Comparison of ENCODE assay signal across 8 mouse cellular contexts in genomic region chr2:27915726-27916125, GRCm38 (mm10). TPM values are rescaled to one million over a fixed set of nuclear protein-coding genes. Genes with fewer than 3 reads are reported as not detected.
A peak's percentile ranks its signal among the peaks of the same experiment; 100 is the strongest.
DNase-seq lines count a peak whose midpoint lies in the region; ATAC-seq lines count a peak whose summit lies in the region.

No protein-coding gene starts in this region.

- H3K4me3 ChIP-seq in limb, embryonic 11.5 days (ENCODE audit: low read depth, low read length) = no peak overlapping the region
- H3K4me3 ChIP-seq in limb, embryonic 10.5 days = no peak overlapping the region
- no peak overlapping the region for H3K4me3 ChIP-seq in embryonic facial prominence, embryonic 13.5 days
- H3K4me3 ChIP-seq in stomach, embryonic 16.5 days (replicated peaks; ENCODE audit: low read length) = no peak overlapping the region

- no peak overlapping the region for H3K27ac ChIP-seq in limb, embryonic 11.5 days (replicated peaks; ENCODE audit: low read depth, low read length)
- no peak overlapping the region for H3K27ac ChIP-seq in limb, embryonic 10.5 days
- H3K27ac ChIP-seq in embryonic facial prominence, embryonic 13.5 days = no peak overlapping the region
- H3K27ac ChIP-seq in stomach, embryonic 16.5 days (ENCODE audit: low read length) = no peak overlapping the region

- H3K27me3 ChIP-seq in limb, embryonic 11.5 days (ENCODE audit: control insufficient read depth, insufficient read depth, low read length) = no peaks in the 10 kb centered on the region
- no peaks in the 10 kb centered on the region for H3K27me3 ChIP-seq in limb, embryonic 10.5 days (ENCODE audit: low read depth, poor library complexity, severe bottlenecking)
- H3K27me3 ChIP-seq in embryonic facial prominence, embryonic 13.5 days = no peaks in the 10 kb centered on the region
- H3K27me3 ChIP-seq in stomach, embryonic 16.5 days (ENCODE audit: control insufficient read depth, insufficient read depth, low read length) = no peaks in the 10 kb centered on the region

- intact Hi-C loops in left cerebral cortex, postnatal 10 days (cut with DNase I) = no loop called here

- H3K4me2 ChIP-seq in limb, embryonic 11.5 days (ENCODE audit: low read depth, severe bottlenecking) = no peak overlapping the region
- no peak overlapping the region for H3K4me2 ChIP-seq in embryonic facial prominence, embryonic 13.5 days
- H3K4me2 ChIP-seq in stomach, embryonic 16.5 days (ENCODE audit: low read depth, low read length) = no peak overlapping the region

- no peak overlapping the region for H3K9ac ChIP-seq in limb, embryonic 11.5 days (ENCODE audit: low read length)
- H3K9ac ChIP-seq in embryonic facial prominence, embryonic 13.5 days = 0 out of 2 replicates have a peak overlapping the region, but pooled peaks have one; percentile 3
- no peak overlapping the region for H3K9ac ChIP-seq in stomach, embryonic 16.5 days (ENCODE audit: low read length)

- WGBS in limb, embryonic 11.5 days = 63% methylated on average over 4 of the region's 4 CpGs
- 69% methylated on average over 4 of the region's 4 CpGs for WGBS in limb, embryonic 10.5 days
- WGBS in embryonic facial prominence, embryonic 13.5 days = 79% methylated on average over 4 of the region's 4 CpGs
- 58% methylated on average over 4 of the region's 4 CpGs for WGBS in stomach, embryonic 16.5 days

- DNase-seq in adrenal gland, adult 2 months = peak; percentile 59
- DNase-seq in adrenal gland, postnatal 4 days (ENCODE audit: low spot score in 2 of 2) = no peak
- DNase-seq in limb, embryonic 11.5 days (ENCODE audit: low spot score) = peak; percentile 44
- no peak for DNase-seq in limb, embryonic 10.5 days (ENCODE audit: low spot score)
- no peak for DNase-seq in left cerebral cortex, postnatal 10 days (ENCODE audit: extremely low spot score in 1 of 2, low spot score in 2 of 2)
- no peak for DNase-seq in spleen, postnatal 4 days (ENCODE audit: low spot score in 2 of 2)

- no peaks in the 10 kb centered on the region for H3K4me1 ChIP-seq in limb, embryonic 11.5 days (ENCODE audit: control insufficient read depth, insufficient read depth, low read length)
- H3K4me1 ChIP-seq in limb, embryonic 10.5 days = peaks cover 10% of the 10 kb centered on the region
- H3K4me1 ChIP-seq in embryonic facial prominence, embryonic 13.5 days = peaks cover 21% of the 10 kb centered on the region
- peaks cover 5% of the 10 kb centered on the region; the same call in 1 of the 2 replicates for H3K4me1 ChIP-seq in stomach, embryonic 16.5 days (ENCODE audit: control insufficient read depth, insufficient read depth, low read length)

- no peaks in the 10 kb centered on the region for H3K9me3 ChIP-seq in limb, embryonic 11.5 days (ENCODE audit: control insufficient read depth, low read length)
- H3K9me3 ChIP-seq in limb, embryonic 10.5 days (replicated peaks) = no peaks in the 10 kb centered on the region
- no peaks in the 10 kb centered on the region for H3K9me3 ChIP-seq in embryonic facial prominence, embryonic 13.5 days
- no peaks in the 10 kb centered on the region for H3K9me3 ChIP-seq in stomach, embryonic 16.5 days (replicated peaks; ENCODE audit: control insufficient read depth, low read length)

- no peak for ATAC-seq in limb, embryonic 11.5 days (ENCODE audit: insufficient number of reproducible peaks, low FRiP score, low TSS enrichment, low read depth)
- ATAC-seq in embryonic facial prominence, embryonic 13.5 days (ENCODE audit: insufficient number of reproducible peaks, insufficient read depth, low FRiP score, low TSS enrichment, low read depth) = no peak
- peak; percentile 11; the same call in 1 of the 2 replicates for ATAC-seq in stomach, embryonic 16.5 days (ENCODE audit: insufficient read depth, low FRiP score)

- peaks cover 2% of the 10 kb centered on the region; the same call in 1 of the 2 replicates for H3K36me3 ChIP-seq in limb, embryonic 11.5 days (ENCODE audit: control insufficient read depth, insufficient read depth, low read length)
- no peaks in the 10 kb centered on the region for H3K36me3 ChIP-seq in limb, embryonic 10.5 days
- H3K36me3 ChIP-seq in embryonic facial prominence, embryonic 13.5 days = peaks cover 7% of the 10 kb centered on the region; the same call in 1 of the 2 replicates
- no peaks in the 10 kb centered on the region for H3K36me3 ChIP-seq in stomach, embryonic 16.5 days (ENCODE audit: control insufficient read depth, insufficient read depth, low read length)

RNA-seq across cellular contexts. Expression of gene Col5a1, which starts 29.5 kb away (rescaled TPM):
- total RNA-seq in adrenal gland, adult 2 months (2021) = 10 to 100 TPM; 36.4 to 37.1 TPM
- polyA plus RNA-seq in adrenal gland, adult 2 months (2012; rRNA removed) = 20.1 and 21.3 TPM in 2 replicates
- total RNA-seq in adrenal gland, postnatal 4 days (2021) = 100 to 1,000 TPM; 132 to 140 TPM
- 28.3 and 28.5 TPM in 2 replicates for polyA plus RNA-seq in limb, embryonic 11.5 days (2014; fragmentation: Nextera tagmentation; extraction: Ambion mirVana)
- polyA plus RNA-seq in limb, embryonic 10.5 days (2016; fragmentation: Nextera tagmentation; extraction: Ambion mirVana) = 13.5 and 21.4 TPM in 2 replicates
- polyA plus RNA-seq in embryonic facial prominence, embryonic 13.5 days (2015; fragmentation: Nextera tagmentation; extraction: Ambion mirVana) = 104 and 111 TPM in 2 replicates
- 146 and 158 TPM in 2 replicates for polyA plus RNA-seq in stomach, embryonic 16.5 days (2015; fragmentation: Nextera tagmentation; extraction: Ambion mirVana)
- total RNA-seq in left cerebral cortex, postnatal 10 days (2021) = 10 to 100 TPM; 10.4 to 13.1 TPM

Comparison
In these comparisons a context has a peak if more than half of its experiments do, and no peak if none do; other contexts are left out.
1. DNase-seq: peak in adrenal gland, adult 2 months (single experiment) and limb, embryonic 11.5 days (single experiment); none in adrenal gland, postnatal 4 days (0 of 2), limb, embryonic 10.5 days (single experiment), left cerebral cortex, postnatal 10 days (0 of 2) and spleen, postnatal 4 days (0 of 2).